Mouse (Mus musculus) liver, postnatal 0 days (tissue): Measurements from ENCODE around the gene Otx1.

Experiments
- CTCF ChIP-seq: sonication (generic); IDR thresholded peaks from 2 replicates; pipeline ENCODE4 v1.5.1; 2016; ENCODE audit warnings: antibody characterized with exemption, low read depth
- EP300 ChIP-seq: IDR thresholded peaks from 2 replicates; pipeline ENCODE4 v1.6.1; 2016; ENCODE audit warnings: antibody characterized with exemption, low read depth, mild to moderate bottlenecking

DNA sequence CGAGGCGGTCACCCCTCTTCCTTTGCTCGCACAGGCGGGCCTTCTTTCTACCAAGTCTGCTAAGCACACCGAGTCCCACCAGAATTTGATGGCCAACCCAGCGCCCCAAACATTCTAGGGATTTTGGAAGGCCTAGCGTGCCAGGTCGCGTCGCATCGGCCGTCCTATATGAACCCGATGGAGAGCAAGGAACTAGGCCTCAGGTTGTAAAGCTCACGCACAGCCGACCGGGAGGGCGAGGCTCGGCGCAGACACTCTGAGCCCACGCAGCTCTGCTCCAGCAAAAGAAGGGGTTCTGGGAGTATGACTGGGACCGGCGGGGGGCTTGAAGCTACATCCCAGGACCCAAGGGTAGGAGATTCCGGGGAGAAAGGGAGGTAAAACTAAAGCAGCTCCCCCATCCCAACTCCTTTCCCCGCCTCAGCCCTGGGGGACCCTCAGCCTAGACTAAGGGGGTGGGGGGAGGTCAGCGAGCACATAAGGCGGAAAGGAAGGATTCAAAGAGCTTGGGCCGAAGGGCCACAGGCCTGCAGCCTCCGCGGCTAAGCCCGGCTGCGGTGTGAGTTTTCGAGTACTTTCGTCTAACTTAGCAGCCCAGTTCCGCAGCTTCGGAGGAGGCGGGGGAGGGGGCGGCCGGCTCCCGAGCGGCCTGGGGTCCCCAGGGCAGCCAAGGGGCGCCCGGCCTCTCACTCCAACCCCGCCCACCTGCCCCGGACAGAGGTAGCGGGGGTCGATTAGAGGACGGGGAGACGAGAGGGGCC is 2.2 kb downstream of the Otx1 start:
- TF ChIP-seq EP300 (no peak), CTCF (no peak)
